Mouse (Mus musculus) right cerebral cortex, adult 2 months (tissue): ENCODE data around the gene Rnf133.

ENCODE experiments used
- DNase-seq, 2 experiments: peaks; one replicate each; pipeline ENCODE4 v3.0.0; 2021 to 2022; ENCODE audit warnings: low spot score in 2 of 2

Rnf133 gene

GRCm38 (mm10) chr6:23650205-23650604, at the start of gene Rnf133:
Rnf133 (minus strand) TSS chr6:23650305.
- no peak for DNase-seq

GRCm38 (mm10) chr6:23678172-23678571, 28.1 kb upstream of the Rnf133 start:
- no peak for DNase-seq

GRCm38 (mm10) chr6:23655036-23655435, 4.9 kb upstream of the Rnf133 start, which contains the start of gene Rnf148:
Rnf148 (minus strand) TSS chr6:23655136.
- DNase-seq, result no peak

- no peak for DNase-seq
Measured at GRCm38 (mm10) chr6:23648732-23649131, 1.4 kb downstream of the Rnf133 start.

GRCm38 (mm10) chr6:23647627-23648247, 2.4 kb downstream of the Rnf133 start:
- no peak for DNase-seq

- DNase-seq, result peak; percentile 39 to 46
Measured at GRCm38 (mm10) chr6:23637081-23637480, 13.0 kb downstream of the Rnf133 start.

- no peak for DNase-seq
Measured at GRCm38 (mm10) chr6:23635208-23635607, 14.9 kb downstream of the Rnf133 start.

- no peak for DNase-seq
Measured at GRCm38 (mm10) chr6:23634016-23634415, 16.1 kb downstream of the Rnf133 start.

- no peak for DNase-seq
Measured at GRCm38 (mm10) chr6:23630465-23630864, 19.6 kb downstream of the Rnf133 start.
